Mouse (Mus musculus) heart, adult 2 months (tissue): Measurements from ENCODE around the gene Golga2. TPM values are rescaled to one million over a fixed set of nuclear protein-coding genes. Genes with fewer than 3 reads are reported as not detected.
A peak's percentile ranks its signal among the peaks of the same experiment; 100 is the strongest.

Experiments used
- DNase-seq, 2 experiments: peaks; one replicate each; pipeline ENCODE4 v3.0.0; 2021
- H3K27ac ChIP-seq: fragments of 200-600 bp; 2 replicates; pipeline ENCODE4 v1.8.1; 2022
- H3K27me3 ChIP-seq: fragments of 200-500 bp; 2 replicates; pipeline ENCODE4 v1.6.1; 2012; ENCODE audit warnings: mild to moderate bottlenecking, low read length, inconsistent platforms, mixed read lengths; ENCODE audit not compliant: control insufficient read depth, insufficient read depth
- H3K36me3 ChIP-seq: fragments of 200-500 bp; 2 replicates; pipeline ENCODE4 v1.6.1; 2012; ENCODE audit warnings: low read length, inconsistent platforms; ENCODE audit not compliant: control insufficient read depth, insufficient read depth
- H3K4me1 ChIP-seq: fragments of 200-500 bp; 2 replicates; pipeline ENCODE4 v1.6.1; 2011; ENCODE audit warnings: low read length; ENCODE audit not compliant: control insufficient read depth, insufficient read depth
- H3K4me3 ChIP-seq: fragments of 200-600 bp; 2 replicates; pipeline ENCODE4 v1.8.1; 2022
- H3K79me2 ChIP-seq: fragments of 200-500 bp; replicated peaks from 2 replicates; pipeline ENCODE4 v1.6.1; 2012; ENCODE audit warnings: mild to moderate bottlenecking, inconsistent platforms, low read length, moderate library complexity, mixed read lengths; ENCODE audit not compliant: control insufficient read depth, insufficient read depth
- H3K9ac ChIP-seq: fragments of 200-500 bp; 2 replicates; pipeline ENCODE4 v1.6.1; 2012; ENCODE audit warnings: low read depth, mild to moderate bottlenecking, control low read depth, inconsistent platforms, low read length, mixed read lengths
- CTCF ChIP-seq: fragments of 200-600 bp; IDR thresholded peaks from 2 replicates; pipeline ENCODE4 v1.8.1; 2022; ENCODE audit warnings: antibody characterized with exemption, mild to moderate bottlenecking, moderate library complexity
- EP300 ChIP-seq: fragments of 200-500 bp; IDR thresholded peaks from 2 replicates; pipeline ENCODE4 v1.6.1; 2011; ENCODE audit warnings: low read depth, low read length, control low read depth; ENCODE audit not compliant: insufficient read depth
- POLR2A ChIP-seq: fragments of 200-500 bp; IDR thresholded peaks from 2 replicates; pipeline ENCODE4 v1.6.1; 2011; ENCODE audit warnings: mild to moderate bottlenecking, low read depth, low read length, control low read depth; ENCODE audit not compliant: insufficient read depth
- WGBS: fragments of 180-500 bp; shearing (Covaris S2); methylation state at CpG from one replicate; pipeline ENCODE4 v1.1.7; 2018; 5-methylcytosine and 5-hydroxymethylcytosine counted together
- intact Hi-C: fragments of 180-260 bp; cut with DNase I; formaldehyde crosslinking; loops from one replicate; pipeline ENCODE4 v1.15.1; 2025
- polyA plus RNA-seq: library from polyadenylated mRNA; depleted of rRNA; stranded (reverse); fragments of >200 nt; gene quantifications from 2 replicates; pipeline ENCODE4 v1.2.3, GENCODE M21; 2012
- total RNA-seq, 2 experiments: library from RNA; stranded (reverse); gene quantifications; 2 replicates each; pipeline ENCODE4 v1.2.3; 2021

The Golga2 gene
- total and polyA plus RNA-seq, 3 experiments, result 34.5 to 79.9 (median 69.8) TPM

DNA sequence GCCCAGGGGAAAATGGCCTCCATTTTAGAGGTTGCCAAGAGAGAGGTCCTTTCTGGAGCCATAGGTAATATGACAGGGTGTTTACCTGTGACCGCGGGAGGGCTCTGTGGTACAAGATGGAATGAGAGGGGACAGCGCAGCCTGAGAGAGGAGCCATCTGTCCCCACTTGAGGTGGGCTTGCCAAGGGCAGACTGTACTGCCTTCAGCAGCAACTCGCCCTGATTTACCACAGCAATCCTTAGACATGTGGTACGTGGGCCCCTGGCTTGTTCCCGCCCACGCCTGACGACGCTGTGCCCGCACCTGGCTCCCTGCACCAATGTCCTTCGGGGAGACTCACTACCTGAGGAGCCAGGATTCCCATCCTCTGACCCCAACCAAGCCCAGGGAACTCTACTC is 61.1 kb downstream of the Golga2 start:
- WGBS, result 85% methylated on average over 11 of the region's 11 CpGs
- intact Hi-C loops, result no loop called here
- TF ChIP-seq CTCF, result no peak
- TF ChIP-seq EP300, result no peak
- no peak for TF ChIP-seq POLR2A

DNA sequence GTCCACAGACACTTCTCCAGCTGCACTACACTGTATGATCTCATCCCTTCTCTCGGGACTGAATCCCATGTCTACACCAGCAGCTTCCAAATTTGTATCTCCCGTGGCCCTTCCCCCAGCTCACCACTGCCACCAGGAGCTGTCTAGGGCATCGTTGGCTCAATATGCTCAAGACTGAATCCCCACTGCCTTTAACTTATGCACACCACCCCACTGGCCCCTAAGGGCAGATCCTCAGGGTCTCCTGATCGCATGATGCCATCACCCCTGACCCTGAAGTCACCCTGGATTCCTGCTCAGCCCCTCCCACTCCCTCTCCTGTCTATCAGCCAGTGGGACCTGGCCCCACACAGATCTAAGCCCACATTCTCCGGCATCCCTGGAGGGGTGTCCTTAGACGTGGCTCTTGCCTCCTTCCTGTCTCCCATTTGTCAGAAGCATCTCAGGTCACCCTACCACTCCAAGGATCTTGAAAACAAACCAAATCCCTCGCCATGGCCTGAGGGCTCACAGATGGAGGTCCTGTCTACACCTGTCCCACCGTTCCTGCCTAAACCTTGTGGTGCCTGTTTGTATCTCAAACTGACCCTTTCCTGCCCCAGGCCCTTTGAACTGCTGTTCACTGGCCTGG is 62.6 kb downstream of the Golga2 start:
- H3K27me3 ChIP-seq, result peaks cover 7% of the 10 kb centered on the region
- 50% methylated on average over 8 of the region's 8 CpGs for WGBS
- no peak overlapping the region for H3K27ac ChIP-seq
- H3K79me2 ChIP-seq, result no peaks in the 10 kb centered on the region
- DNase-seq, result no peak
- intact Hi-C loops, result no loop called here
- no peak for TF ChIP-seq EP300
- TF ChIP-seq POLR2A, result no peak
- no peak for TF ChIP-seq CTCF
- H3K36me3 ChIP-seq, result no peaks in the 10 kb centered on the region
- no peak overlapping the region for H3K4me3 ChIP-seq
- H3K4me1 ChIP-seq, result no peaks in the 10 kb centered on the region; the same call in 1 of the 2 replicates
- no peak overlapping the region for H3K9ac ChIP-seq

More for the DNA sequence above, 61.1 kb downstream of the Golga2 start:
- H3K4me3 ChIP-seq, result no peak overlapping the region
- DNase-seq, result no peak
- H3K36me3 ChIP-seq, result no peaks in the 10 kb centered on the region
- H3K4me1 ChIP-seq, result no peaks in the 10 kb centered on the region; the same call in 1 of the 2 replicates
- H3K9ac ChIP-seq, result no peak overlapping the region
- no peaks in the 10 kb centered on the region for H3K79me2 ChIP-seq
- H3K27me3 ChIP-seq, result peaks cover 7% of the 10 kb centered on the region
- no peak overlapping the region for H3K27ac ChIP-seq

DNA sequence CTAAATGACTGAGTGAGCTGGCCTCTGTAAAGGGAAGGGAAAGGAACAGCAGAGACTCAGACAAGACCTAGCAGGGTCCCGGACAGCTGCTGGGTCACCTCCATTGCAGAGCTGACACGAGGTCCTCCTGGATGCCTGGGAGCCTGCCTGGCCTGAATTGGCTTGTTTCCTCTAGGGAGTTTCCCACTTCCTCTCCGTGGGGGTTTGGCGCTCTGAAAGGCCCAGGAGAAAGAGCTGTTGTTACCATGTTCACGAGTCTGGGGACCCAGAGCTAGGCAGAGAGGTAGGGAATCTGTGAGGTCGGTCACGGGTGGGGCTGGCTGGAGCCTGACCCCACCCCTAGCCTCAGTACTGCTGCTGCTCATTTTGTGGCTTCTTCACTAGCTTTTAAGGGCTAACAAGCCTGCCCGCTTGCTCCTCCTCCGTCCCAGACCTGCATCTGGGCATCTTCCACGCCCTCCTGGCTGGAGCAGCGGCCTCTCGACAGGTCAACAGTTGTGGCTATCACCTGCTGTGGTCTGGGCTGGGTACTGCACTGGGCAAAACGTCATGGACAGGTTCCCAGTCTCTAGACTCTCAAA is 63.4 kb downstream of the Golga2 start:
- no peaks in the 10 kb centered on the region; the same call in 1 of the 2 replicates for H3K4me1 ChIP-seq
- TF ChIP-seq EP300, result no peak
- TF ChIP-seq POLR2A, result no peak
- no peak for TF ChIP-seq CTCF
- H3K79me2 ChIP-seq, result no peaks in the 10 kb centered on the region
- 38% methylated on average over 13 of the region's 13 CpGs for WGBS
- no peak overlapping the region for H3K9ac ChIP-seq
- H3K4me3 ChIP-seq, result no peak overlapping the region
- H3K27me3 ChIP-seq, result peaks cover 7% of the 10 kb centered on the region
- no peak overlapping the region; the same call in 1 of the 2 replicates for H3K27ac ChIP-seq
- intact Hi-C loops, result no loop called here
- DNase-seq, result peak in 1 of 2 experiments; percentile 35
- H3K36me3 ChIP-seq, result no peaks in the 10 kb centered on the region

DNA sequence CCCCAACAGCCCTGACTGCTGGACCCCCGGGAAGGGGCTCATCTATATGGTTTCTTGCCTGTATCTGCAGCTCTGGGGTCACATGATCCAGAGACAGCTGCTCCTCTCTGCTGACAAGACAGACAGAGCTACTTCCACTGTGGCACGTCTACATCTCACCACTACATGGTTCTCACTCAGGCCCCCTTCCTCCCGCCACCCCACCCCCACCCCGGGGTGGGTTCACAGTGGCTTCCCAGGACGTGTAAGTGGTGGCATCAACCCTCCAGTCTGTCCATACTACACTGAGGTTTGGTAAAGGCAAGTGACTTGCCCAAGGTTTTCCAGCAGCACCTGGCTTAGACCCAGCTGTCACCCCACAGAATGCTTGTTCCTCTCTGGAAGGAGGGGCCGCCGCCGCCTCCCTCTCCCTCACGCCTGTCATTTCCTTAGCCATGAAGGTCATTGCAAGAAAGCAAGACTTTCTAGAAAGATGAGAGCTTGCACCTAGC is 64.3 kb downstream of the Golga2 start:
- no peak overlapping the region for H3K4me3 ChIP-seq
- H3K27me3 ChIP-seq, result peaks cover 7% of the 10 kb centered on the region
- TF ChIP-seq POLR2A, result no peak
- no peak for TF ChIP-seq CTCF
- no peak for TF ChIP-seq EP300
- no peak for DNase-seq
- H3K9ac ChIP-seq, result no peak overlapping the region
- H3K27ac ChIP-seq, result no peak overlapping the region
- intact Hi-C loops, result no loop called here
- WGBS, result 47% methylated on average over 9 of the region's 9 CpGs
- no peaks in the 10 kb centered on the region for H3K79me2 ChIP-seq
- H3K36me3 ChIP-seq, result no peaks in the 10 kb centered on the region
- H3K4me1 ChIP-seq, result no peaks in the 10 kb centered on the region; the same call in 1 of the 2 replicates

DNA sequence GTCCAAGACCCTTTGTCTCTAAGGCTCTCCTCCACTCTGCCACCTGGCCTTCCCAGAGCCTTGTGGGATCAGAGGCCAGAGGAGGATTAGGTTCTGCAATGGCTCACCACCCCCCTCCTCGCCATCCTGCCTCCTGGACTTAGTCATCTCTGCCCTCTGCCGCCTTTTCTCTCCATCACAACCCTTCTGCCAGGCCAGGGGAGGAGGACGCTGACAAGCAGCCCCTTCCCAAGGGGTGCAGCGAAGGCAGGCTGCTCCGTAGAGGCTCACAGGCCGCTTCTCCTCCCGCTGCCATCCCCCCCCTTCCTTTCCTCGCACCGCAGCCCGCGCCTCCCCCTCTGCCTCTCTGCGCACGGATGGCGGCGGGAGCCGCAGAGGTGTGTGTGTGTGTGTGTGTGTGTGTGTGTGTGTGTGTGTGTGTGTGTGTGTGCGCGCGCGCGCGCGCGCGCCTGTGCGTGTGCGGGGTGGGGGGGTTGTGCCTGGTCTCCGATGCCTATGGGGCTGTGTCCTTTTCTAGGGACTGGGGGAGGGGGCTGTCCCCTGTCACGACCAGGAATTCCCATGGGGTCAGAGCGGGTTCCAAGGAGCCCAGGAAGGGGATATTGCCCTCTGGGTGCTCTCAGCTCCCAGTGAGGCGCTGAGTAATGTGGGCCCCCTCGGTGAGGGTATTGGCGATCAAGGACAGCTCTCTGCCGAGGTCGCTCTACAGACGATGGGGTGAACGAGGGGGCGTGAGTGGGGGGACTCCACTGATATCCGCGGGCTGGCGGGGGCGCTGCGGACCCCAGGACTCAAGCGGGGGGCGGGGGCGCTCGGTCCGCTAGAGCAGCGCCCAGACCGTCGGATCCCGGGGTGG is 65.2 kb downstream of the Golga2 start, which contains the start of gene Ciz1:
Gene Ciz1, plus strand, starts transcription at position 177 of the 856 bp plus-strand sequence.
- peak within 1 kb of the TSS; percentile 61 for H3K27ac ChIP-seq

More for the DNA sequence above, 65.2 kb downstream of the Golga2 start, which contains the start of gene Ciz1:
- WGBS, result 3% methylated on average over 47 of the region's 52 CpGs
- no peaks in the 10 kb centered on the region for H3K79me2 ChIP-seq
- DNase-seq, result peak in 1 of 2 experiments; percentile 46
- peak within 1 kb of the TSS; percentile 66 for H3K4me3 ChIP-seq
- H3K4me1 ChIP-seq, result no peaks in the 10 kb centered on the region; the same call in 1 of the 2 replicates
- H3K36me3 ChIP-seq, result no peaks in the 10 kb centered on the region
- H3K9ac ChIP-seq, result peak within 1 kb of the TSS; percentile 92
- TF ChIP-seq CTCF (no peak), EP300 (no peak), POLR2A (no peak)
- intact Hi-C loops, result loop anchor here (2.0 kb wide), 2 partner anchors 52 to 134 kb away; no protein-coding TSS in a partner anchor
- H3K27me3 ChIP-seq, result peaks cover 7% of the 10 kb centered on the region
